Mouse (Mus musculus): Measurements from ENCODE around the gene Iqschfp.

Iqschfp gene

GRCm38 (mm10) chr3:68574097-68574496, 682.1 kb downstream of the Iqschfp start:
- no peak for DNase-seq (ENCODE audit: low spot score)

DNA sequence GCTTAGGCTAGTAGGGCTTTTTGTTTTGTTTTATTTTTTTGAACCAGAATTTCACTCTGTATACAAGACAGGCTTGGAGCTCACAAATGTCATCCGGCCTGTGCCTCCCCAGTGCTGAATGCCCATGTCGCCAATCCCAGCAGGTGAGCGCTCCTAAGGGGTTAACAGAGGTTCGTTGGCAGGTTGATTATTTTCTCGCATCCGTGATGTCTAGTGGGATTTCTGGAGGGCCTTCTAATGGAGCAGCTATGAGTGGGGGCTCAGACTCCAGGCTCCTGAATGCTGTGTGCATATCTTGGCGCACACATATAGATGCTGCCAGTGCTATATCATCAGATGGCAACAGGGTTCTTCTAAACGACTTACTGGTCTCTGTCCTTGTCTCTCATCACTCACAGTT, 682.5 kb downstream of the Iqschfp start:
- no peak for DNase-seq (ENCODE audit: low spot score)

DNA sequence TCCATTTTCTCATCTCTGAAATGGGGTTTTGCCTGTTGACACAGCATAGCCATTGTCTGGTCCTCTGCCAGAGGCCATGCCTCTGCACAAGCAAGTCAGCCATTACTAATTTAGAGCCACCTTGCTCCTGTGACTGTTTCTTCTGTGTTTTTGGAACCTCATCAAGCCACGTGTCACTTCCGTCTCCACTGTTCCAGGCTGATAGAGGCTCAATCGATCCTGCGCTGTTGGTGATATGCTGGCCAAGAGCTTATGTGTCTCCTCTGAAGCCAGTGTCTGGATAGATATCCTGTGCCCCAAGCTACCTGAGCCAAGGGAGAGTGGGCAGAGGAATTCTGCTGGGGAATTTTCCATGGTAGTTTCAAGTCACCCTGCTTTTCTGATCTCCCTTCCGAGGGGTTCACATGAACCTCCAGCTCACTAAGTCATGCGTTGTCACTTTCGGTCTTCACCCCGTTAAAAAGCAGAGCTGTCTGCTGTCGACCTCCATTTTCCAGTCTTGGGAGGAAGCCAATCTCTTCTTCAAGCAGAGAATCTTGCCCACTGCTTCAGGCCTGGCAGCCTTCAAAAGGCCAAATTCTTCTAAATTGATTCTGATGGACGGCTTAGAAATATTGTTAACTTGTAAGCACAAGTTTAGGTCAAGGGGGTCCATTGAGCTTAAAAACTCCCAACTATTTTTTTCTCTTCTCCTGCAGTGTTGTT, 683.8 kb downstream of the Iqschfp start:
- no peak for DNase-seq (ENCODE audit: low spot score)

DNA sequence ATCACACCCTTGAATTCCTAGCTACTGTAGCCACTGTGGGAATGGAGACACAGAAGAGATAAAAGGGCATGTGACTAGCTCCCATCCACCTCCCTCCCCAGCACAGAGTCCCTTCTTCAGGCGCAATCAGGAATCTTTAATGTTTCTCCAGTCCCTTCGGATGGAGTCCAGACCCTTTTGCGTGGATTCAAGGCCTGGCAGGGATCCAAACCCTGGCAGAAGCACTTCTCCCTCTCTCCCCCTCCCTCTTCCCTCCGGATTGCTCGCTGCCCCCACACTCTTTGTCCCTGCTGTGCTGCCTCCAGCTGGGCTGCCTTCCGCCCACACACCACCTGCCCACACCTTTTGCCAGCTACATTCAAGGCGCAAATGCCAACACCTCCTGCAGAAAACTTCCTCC, 684.4 kb downstream of the Iqschfp start:
- DNase-seq (ENCODE audit: low spot score), result peak; percentile 82

DNA sequence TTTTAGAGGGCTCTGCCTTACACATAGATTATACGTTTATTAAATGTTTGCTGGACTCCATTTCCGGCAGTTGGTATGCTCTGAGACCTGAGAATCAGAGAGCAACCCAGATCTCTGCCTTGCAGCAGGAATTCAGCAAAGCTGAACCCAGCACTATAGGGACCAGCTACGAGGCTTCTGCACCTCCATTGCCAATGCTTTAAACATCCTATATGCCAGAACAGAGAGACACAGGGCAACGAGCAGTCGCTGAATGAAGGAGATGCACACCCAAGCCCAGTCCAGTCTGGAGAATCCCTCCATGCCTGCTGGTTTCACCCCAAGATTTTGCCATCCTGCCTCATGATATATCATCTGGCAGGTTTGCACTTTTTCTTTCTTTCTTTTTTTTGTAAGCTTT, 684.9 kb downstream of the Iqschfp start:
- no peak for DNase-seq (ENCODE audit: low spot score)

DNA sequence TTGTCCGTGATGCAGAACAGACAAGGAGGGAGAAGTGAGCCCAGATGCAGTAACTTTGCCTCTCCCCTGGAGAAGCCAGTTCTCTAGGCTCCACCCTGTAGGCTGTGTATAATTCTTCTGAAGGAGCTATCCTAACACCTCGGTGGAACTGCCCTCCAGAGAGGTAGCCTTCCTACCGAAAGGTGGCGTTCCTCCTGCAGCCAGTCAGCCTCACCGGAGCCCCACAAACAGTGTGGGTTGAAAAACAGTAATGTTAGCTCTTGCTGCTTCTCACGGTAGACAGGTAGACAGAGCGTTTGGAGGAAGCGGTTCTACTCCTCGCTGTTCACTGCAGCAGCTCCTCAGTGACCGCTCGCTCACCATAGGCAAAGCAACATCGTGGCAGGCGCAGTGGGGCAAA, 689.6 kb downstream of the Iqschfp start:
- no peak for DNase-seq (ENCODE audit: low spot score)

GRCm38 (mm10) chr3:68582103-68582740, 690.2 kb downstream of the Iqschfp start:
- DNase-seq (ENCODE audit: low spot score), result no peak

GRCm38 (mm10) chr3:68583031-68583693, 691.1 kb downstream of the Iqschfp start:
- DNase-seq (ENCODE audit: low spot score), result no peak

DNA sequence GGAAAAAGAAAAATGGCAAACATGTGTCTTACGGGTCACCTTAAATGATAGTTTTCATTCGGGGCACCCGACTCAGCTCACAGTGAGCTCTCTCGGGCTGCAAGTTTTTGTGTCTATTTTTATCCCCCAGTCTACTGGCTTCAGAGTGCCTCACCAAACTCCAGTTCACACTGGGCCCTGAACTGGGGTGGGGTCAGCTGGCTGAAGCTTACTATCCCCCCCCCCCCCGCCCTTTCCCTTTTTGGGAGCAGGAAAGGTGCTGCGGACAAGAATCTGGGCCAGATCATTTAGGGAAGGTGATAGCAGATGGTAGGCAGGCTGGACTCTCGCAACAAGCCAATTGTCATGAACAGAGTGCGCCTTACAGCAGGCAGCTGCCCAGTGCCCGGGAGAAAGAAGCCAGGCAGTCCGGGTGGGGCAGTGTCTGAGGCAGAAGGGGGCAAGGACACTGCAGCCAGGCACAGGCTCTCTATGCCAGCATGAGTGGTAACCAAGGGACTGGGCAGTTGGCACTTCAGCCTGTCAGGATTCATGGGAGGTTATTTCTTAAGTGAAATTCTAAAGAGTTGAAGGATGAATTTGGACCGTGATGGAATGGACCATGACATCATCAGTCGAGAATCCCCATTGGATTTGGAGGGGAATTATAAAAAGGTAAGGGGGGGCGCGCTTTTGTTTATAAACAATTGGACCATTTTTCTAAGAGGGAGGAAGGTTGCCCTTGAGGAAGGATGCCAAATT, 691.9 kb downstream of the Iqschfp start:
- no peak for DNase-seq (ENCODE audit: low spot score)

DNA sequence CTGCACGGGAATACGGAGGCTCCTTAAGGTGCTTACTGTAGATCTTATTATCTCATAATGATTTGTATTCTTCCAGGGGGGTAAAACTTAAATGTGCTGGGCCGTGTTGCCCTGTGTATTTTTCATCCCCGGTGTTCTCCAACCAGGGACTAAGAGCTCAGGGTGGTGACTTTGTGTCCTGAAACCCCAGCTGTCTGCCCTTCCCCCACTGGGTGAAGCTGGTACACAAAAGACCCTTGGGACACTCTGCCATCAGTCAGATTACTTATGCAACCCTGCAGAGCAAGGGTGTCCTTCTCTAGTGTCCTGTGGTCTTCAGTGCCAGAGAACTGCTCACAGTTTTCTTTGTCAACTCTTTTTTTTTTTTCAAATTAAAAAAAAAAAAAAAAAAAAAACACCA, 693.2 kb downstream of the Iqschfp start:
- DNase-seq (ENCODE audit: low spot score), result no peak

GRCm38 (mm10) chr3:68586646-68587064, 694.6 kb downstream of the Iqschfp start:
- no peak for DNase-seq (ENCODE audit: low spot score)

- DNase-seq (ENCODE audit: low spot score), result no peak
Measured at GRCm38 (mm10) chr3:68587567-68588245, 695.7 kb downstream of the Iqschfp start.

DNA sequence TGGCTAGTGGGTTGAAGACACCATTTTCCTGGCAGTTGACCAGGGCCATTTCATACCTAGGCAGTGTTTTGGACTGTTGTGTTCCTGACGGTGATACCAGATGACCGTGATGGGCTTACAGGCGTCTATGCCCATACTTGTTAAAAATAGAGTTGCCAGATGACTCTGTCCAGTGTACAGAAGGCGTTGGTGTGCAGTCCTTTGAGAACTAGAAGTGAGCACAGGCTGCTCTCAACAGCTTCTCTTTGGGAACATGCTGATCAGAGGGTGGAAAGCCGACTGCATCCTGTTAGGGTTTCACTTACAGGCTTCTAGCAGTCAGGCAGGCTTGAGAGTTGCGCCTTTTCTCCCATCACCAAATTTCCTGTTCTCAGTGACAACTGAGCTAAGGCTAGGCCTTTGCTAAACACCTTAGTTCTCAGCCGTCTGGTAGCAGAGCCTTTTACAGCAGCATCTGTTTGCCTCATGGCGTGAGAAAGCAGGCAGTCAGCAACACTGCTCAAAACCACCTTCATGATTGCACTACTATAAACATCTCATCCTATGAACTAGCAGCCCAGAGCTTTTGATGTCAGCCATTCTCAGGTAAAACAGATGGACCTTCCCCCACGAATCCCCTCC, 697.3 kb downstream of the Iqschfp start:
- DNase-seq (ENCODE audit: low spot score), result no peak

DNA sequence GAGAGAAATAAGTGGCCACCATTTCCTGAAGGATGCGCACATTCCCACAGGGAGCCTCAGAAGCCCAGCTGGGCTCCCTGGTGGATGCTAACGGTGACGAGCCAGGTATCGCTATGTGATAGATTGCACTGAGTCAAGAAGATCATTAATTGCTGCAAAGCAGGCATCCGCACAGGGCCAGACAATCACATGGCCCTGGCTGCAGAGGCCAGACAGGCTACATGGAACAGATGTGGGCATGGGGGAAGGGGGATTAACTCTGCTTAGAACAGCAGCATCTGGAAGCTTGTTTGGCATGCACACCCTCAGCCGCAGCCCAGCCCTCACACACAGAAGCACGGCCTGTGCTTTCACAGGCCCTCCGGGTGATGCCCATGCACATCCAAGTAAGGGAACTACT, 698.4 kb downstream of the Iqschfp start:
- DNase-seq (ENCODE audit: low spot score), result no peak

GRCm38 (mm10) chr3:68592575-68592974, 700.5 kb downstream of the Iqschfp start:
- DNase-seq (ENCODE audit: low spot score), result no peak

GRCm38 (mm10) chr3:68593073-68593867, 701.2 kb downstream of the Iqschfp start:
- no peak for DNase-seq (ENCODE audit: low spot score)

DNA sequence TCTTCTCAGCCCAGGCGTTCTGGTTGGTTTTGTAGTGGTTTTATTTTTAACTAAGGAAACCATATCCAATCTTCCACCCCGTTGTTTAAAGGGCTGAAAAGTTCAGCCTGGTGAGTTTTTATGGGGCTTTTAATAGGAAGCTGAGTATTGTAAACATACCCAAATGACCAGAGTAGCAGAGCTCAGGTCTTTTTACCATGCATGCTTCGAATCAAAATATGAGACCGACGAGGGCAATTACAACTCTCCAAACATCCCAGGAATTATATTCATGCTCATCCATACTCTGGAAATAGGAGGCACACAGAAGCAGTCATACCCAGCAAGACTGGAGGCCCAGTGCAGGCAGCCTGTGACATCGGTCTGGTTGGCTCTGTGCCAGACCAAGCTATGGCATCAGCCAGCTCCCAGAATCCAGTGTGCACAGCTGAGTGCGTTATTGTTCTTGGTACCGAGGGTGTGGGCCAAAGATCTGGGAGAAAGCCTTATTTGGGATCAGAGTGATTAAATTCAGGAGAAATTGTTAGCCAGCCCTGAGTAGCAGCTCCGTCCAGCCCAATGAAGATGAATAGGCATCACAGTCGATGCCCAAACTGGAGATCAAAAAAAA, 703.4 kb downstream of the Iqschfp start:
- DNase-seq (ENCODE audit: low spot score), result no peak

DNA sequence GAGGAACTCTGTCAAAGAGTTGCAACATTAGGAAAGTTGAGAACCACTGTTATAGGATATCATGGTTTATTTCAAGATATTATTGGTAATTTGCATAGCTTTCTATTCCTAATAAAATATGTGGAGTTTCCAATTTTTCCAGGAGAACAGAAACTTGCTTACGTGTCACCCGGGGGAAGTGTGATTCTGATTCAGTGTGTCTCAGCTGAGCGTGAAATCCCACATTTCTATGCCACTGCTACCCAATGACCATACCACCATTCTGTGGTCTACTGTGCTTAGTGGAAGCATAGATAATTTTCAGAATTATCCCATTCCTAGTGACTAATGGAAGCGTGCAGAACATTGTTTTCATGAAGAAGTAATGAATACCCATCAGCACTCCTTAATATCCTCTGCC, 704.9 kb downstream of the Iqschfp start:
- no peak for DNase-seq (ENCODE audit: low spot score)

DNA sequence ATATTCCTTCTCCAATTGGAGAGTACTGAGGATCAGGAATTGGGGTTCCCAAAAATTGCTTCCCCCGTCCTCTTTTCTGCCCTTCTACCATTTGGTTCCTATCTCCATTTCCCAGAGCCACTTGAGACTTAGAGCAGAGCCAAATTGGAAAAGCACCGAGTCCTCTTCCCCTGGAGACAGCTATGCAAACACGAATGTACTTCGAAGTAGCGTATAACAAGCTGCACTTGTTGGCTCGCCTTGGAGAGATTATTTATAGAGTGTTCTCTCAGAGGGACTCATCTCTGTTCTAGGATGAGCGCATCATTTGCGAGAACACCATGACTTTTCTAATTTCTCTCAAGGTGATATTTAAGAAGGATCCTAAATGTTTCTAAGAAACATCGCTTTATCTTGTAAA, 710.9 kb downstream of the Iqschfp start:
- DNase-seq (ENCODE audit: low spot score), result no peak

- no peak for DNase-seq (ENCODE audit: low spot score)
Measured at GRCm38 (mm10) chr3:68604467-68604866, 712.4 kb downstream of the Iqschfp start.
